Mouse (Mus musculus) megakaryocyte, embryonic 14.5 days (primary cell): ENCODE data around the gene Pitpnm3.

Source experiments
- FLI1 ChIP-seq: IDR thresholded peaks from 2 replicates; pipeline ENCODE4 v1.6.1; 2012; ENCODE audit warnings: low read length, inconsistent platforms, mixed read lengths
- GATA1 ChIP-seq: IDR thresholded peaks from 3 replicates; pipeline ENCODE4 v1.6.1; 2012; ENCODE audit warnings: mixed read lengths, low read length, inconsistent platforms, borderline replicate concordance

- no peak for TF ChIP-seq GATA1
- TF ChIP-seq FLI1, result no peak
These were observed 49.1 kb downstream of the Pitpnm3 start for GRCm38 (mm10) chr11:72086251-72087046.
